In the genomic region with DNA sequence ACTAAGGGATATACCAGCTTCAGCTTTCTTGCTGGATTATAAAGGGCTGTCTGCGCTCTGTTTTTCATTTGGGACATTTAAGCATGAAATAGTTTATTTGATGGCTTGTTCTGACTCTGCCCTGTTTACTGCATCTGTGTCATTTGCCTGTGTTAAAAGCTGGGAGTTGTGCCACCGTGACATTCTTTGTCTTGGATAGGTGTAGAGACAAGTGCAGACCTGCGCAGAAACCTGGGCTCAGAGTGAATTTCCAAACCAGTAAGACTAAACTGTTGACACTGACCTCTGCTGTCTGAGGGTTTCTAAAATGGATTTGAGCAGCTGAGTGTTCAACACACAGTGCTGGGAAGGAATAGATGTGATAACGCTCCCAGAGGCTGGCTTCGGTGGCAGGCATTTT, we compare ENCODE assay signal across 18 mouse cellular contexts.
"Had no signal": no experiment of that assay in that cellular context is flagged by ENCODE, and none has a peak within 500 bp of the region (broad histone marks: within the 10 kb centered on the region; RNA-seq: fewer than 3 reads in every experiment).

No protein-coding gene starts in this region.

- H3K9me3 ChIP-seq: limb, embryonic 15.5 days; midbrain, embryonic 10.5 days; neural tube, embryonic 15.5 days had no signal

- H3K4me2 ChIP-seq: limb, embryonic 15.5 days; lung, embryonic 14.5 days; neural tube, embryonic 15.5 days had no signal

- H3K4me3 ChIP-seq: limb, embryonic 15.5 days; midbrain, embryonic 10.5 days; myocyte; neural tube, embryonic 15.5 days had no signal

- H3K27ac ChIP-seq: kidney, postnatal 0 days; midbrain, embryonic 10.5 days; neural tube, embryonic 15.5 days had no signal

- H3K27me3 ChIP-seq: limb, embryonic 15.5 days; neural tube, embryonic 15.5 days had no signal

- DNase-seq: kidney, adult 11 months; kidney, adult 9 months; kidney, postnatal 36 days; layer of hippocampus, adult 9-11 months; layer of hippocampus, postnatal 36 days; left cerebral cortex, postnatal 4 days; lung, embryonic 14.5 days; lung, postnatal 10 days; lung, postnatal 4 days; midbrain, embryonic 14.5 days; right cerebral cortex, adult 18-20 months; right cerebral cortex, postnatal 25 days; thymus, postnatal 4 days had no signal

- H3K4me1 ChIP-seq: midbrain, embryonic 10.5 days; neural tube, embryonic 15.5 days had no signal

- H3K9ac ChIP-seq: limb, embryonic 15.5 days; lung, embryonic 14.5 days; neural tube, embryonic 15.5 days had no signal
